Mouse (Mus musculus) kidney, postnatal 4 days (tissue): Measurements from ENCODE around the gene Zfp239.

ENCODE experiments used
- DNase-seq, 2 experiments: peaks; one replicate each; pipeline ENCODE4 v3.0.0; 2021; ENCODE audit warnings: mixed read lengths in 2 of 2

The Zfp239 gene

DNA sequence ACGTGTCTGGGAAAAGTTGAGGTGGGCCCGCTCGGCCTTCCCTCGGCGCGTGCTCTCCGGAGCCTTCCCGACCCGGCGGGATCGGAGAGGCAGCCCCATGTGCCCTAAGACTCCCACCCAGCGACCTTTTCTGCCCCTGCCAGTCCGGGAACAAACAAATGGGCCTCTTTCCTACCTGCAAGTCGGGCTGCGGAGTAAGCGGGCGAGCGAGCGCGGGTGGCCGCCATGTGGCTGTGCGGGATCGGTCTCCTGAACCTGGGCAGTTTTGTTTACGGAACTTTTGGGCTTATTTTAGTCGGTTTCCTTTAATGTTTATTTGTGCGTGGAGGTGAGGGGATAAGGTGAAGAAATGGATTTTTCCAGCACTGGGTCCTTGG lies 46.1 kb downstream of the Zfp239 start:
- no peak for DNase-seq

DNA sequence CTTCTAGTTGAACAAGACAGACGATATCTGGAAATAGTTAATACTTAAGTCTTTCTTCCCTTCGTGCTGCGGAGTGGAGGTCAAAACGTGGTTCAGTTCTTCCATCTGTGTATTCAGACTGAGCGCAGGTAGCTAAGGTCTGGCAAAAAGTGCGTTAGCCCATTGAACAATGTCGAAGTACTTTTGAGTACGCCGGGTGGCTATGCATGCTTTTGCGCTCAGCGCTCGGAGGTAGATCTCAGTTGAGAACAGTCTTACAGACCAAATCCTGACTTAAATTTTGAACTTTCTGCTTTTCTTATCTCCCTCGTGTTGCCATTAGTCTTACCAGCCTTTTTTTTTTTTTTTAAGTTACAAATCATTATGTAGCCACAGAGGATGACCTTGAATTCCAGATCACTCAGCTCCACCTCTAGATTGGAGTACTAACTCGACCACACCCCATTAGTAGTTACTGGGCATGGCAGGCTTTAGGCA lies 46.6 kb downstream of the Zfp239 start:
- peak; percentile 16 to 31 for DNase-seq

DNA sequence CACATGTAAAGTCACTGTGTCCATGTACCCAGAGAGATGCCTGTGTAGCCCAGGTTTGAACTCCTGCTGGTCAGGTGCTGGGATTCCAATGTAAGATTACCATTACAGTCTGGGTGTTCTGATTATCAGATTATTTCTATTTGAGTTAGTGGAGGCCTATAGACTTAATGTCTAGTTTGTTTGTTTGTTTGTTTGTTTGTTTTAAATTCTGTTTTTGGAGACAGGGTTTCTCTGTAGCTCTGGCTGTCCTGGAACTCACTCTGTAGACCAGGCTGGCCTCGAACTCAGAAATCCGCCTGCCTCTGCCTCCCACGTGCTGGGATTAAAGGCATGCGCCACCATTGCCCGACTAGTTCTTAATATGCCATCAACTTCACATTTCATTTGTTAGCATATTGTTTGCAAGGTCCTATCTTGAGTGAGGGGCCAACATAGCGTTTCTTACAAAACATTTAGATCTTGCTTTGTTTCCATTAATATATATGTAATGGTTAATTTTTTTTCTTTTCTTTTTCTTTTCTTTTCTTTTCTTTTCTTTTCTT lies 48.3 kb downstream of the Zfp239 start:
- DNase-seq = no peak

DNA sequence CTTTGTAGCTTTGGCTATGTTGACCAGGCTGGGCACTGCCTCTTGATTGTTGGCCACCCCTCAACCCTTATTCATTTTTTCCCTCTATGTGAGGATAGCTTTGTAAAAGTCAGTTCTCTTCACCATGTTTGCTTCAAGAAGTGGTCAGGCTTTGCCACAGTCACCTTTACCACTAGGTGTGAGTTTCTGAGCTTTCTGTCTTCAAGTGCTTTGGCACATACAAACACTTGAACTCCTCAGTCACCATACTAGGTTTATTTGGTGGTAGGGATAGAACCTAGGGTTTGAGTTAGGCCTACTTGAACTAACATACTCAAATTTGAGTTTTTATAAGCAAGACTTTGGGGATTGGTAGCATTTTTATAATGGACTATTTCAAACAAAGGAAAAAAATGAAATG lies 52.6 kb downstream of the Zfp239 start:
- DNase-seq = no peak

DNA sequence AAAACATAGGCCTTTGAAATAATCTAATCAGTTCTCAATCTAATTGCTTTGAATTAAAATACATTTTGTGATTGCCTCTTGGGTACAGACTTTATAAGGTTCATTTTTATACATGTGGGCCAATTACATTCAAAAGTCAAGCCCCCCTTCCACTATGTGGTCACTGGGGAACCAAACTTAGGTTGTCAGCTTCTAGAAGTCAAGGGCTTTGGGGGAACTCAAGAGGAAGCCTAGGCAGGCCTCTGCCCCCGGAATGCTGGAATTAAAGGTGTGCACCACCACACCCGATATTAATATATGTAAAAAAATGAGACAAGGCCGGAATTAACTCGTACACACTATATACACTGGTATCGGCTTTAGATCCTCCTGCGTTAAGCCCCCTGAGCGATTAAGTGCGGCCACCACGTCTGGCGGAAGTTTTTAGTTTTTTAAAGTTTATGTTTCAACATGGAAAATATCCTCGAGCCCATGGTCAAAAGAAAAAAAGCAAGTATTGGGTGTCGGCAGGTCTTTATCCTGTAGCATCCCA lies 54.4 kb downstream of the Zfp239 start:
- no peak for DNase-seq

DNA sequence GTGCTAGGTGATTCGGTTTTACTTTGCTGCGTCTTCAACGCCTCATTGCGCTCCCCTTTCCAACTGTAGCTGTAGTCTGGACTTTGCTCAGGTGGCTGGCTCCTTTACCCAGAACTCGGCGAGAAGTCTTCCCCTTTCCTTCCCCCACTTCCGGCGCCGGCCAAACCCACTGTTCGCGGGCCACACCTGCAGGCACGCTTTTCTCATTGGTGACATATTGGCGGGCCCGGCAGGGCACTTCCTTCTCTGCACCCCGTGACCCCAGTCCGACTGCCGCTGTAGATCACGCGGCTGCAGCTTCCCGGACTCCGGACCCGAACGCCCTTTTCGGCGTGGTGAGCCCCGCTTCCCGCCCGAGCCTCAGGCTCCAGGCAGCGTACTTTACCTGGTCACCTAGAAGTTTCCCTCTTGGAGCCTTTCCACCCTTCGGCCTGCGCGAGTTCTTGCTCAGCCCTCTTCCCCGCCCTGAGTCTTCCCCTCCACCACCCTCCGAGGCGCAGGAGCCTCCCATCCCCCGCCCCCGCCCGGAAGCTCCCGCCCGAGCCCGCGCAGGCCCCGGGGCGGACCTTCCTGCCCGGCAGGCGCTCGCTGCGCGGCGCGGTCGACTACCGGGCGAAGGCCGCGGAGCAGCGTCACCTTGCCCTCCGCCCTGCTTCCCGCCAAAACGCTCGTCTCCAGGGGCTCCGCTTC lies 55.0 kb downstream of the Zfp239 start:
- DNase-seq = peak; percentile 84 to 91

DNA sequence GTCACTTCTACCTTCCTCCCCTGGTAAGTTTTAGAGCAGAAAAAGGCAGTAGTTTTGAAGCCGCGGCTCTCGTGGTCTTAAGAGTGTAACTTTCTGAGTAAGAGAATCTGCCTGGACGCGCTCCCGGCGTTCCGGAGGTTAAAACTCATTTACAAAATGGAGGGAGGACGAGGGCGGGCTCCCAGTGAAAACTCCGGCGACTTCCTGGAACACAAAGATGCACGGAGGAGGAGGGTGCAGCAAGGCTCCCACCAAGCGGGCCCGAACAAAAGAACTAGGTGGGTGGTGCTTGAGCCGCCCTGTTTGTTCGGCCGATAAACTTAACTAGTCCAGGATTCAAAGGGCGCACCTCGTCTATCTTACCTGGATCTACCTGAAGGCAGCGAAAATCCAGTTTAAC lies 55.7 kb downstream of the Zfp239 start:
- DNase-seq = peak; percentile 80 to 87

DNA sequence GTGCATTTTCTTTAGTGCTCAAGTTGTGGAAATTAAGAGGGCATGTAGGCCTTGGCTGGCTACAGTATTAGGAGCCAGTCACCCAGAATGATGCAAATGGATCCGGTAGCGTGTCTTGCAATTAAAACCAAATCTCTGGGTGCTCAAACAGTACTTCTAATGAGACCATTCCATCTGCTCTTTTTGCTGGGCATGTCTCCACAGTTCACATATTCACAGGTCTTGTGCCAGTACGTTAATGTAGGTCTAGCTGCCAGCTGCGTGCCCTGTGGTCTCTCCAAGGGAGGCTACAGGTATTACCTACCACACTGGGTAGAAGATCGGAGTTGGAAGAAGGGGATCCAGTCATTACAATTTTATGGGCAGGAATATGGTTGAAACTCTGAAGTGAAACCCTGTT lies 56.1 kb downstream of the Zfp239 start:
- no peak for DNase-seq

DNA sequence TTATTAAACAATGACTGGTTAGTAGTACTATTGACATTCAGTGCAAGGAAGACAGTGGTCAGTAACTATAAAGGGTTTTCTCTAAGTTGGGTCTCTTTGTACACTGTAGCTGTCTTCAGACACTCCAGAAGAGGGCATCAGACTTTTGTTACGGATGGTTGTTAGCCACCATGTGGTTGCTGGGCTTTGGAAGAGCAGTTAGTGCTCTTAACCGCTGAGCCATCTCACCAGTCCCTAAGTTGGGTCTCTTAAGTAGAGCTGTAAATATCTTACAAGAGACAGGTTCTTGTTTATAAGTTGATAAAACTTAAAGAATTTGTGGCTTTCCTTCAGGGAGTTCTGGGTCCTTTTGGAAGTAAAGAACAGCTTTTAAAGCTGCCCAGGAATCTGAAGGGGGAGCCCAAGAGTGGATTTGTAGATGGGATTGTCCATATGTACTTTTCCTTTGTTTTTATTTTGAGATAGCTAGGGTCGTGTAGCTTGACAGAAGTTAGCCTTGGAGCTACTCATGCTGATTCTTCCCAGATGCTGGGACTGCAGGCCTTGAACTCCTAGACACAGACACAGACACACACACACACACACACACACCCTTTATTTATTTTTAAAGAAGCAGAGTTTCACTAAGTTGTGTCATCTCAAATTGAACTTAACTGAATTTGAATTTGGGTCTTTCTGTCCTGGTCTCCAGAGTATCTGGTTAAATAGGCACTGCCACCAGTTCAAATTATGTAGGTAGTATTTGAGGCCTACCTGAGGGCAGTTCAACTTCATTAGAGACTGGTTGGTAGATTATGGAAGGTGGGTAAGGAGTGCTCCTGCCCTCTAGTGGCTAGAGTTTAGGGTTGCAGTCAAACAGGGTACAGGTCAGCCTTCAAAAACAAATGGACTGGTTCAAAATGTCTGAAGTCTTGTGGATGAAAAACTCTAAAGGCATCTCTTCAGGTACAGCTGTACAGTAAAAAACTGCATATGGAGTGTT lies 59.0 kb downstream of the Zfp239 start:
- DNase-seq = peak in 1 of 2 experiments; percentile 45

DNA sequence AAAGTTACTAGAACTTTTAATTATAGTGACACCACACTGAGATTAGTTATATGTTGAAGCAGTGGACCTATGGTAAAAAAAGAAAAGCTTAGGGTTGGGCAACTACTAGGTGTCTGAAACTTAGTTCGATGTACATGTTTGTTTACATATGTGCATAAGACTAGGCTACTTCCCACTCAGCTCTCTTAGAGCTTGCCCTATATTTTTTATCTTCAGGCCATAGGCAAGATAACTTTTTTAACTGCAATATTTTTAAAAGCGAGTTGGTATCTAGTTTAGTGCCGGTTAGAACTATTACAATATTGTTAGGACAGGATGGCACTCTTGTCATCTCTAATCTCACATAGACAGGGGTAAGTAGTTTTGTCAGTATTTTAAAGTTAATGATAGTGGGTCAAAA lies 60.1 kb downstream of the Zfp239 start:
- no peak for DNase-seq
